Mouse (Mus musculus): ENCODE measurements around the gene Gm21750. TPM values are rescaled to one million over a fixed set of nuclear protein-coding genes. Genes with fewer than 3 reads are reported as not detected.

The Gm21750 gene
- total RNA-seq (2023): not detected

GRCm38 (mm10) chr14:73660925-73661324 lies at the start of gene Gm21750:
Gene Gm21750, plus strand, starts transcription at chr14:73661225.

Other genes with a start within 250 kb of the Gm21750 start
- gene Med4, start 151.2 kb upstream of the Gm21750 start, total RNA-seq (2023): 61.5 TPM
- 53.8 TPM for gene Sucla2, start 135.9 kb upstream of the Gm21750 start, total RNA-seq (2023)
- 10.7 TPM for gene Nudt15, start 113.0 kb upstream of the Gm21750 start, total RNA-seq (2023)